Mouse (Mus musculus): ENCODE results near the gene Ebi3. TPM values are rescaled to one million over a fixed set of nuclear protein-coding genes. Genes with fewer than 3 reads are reported as not detected.

Gene Ebi3
- total and polyA plus RNA-seq, 3 experiments: 0.98 to 2.5 (median 2.0) TPM

- Histone ChIP-seq H3K9me3 (replicated peaks) (no peaks in the 10 kb centered on the region), H3K4me1 (ENCODE audit: insufficient read depth, low read depth, low read length) (peaks cover 9% of the 10 kb centered on the region), H3K27me3 (ENCODE audit: insufficient read depth, low read length) (peaks cover 15% of the 10 kb centered on the region; the same call in 1 of the 2 replicates), H3K36me3 (replicated peaks) (peaks cover 69% of the 10 kb centered on the region), H3K4me3 (ENCODE audit: low read depth, low read length) (no peak overlapping the region)
- no peak for DNase-seq (ENCODE audit: low spot score)
- TF ChIP-seq GATA2 (IDR thresholded peaks at IDR 0.05; ENCODE audit: borderline replicate concordance, low read depth, low read length) (no peak), POLR2AphosphoS5 (IDR thresholded peaks at IDR 0.05; ENCODE audit: insufficient replicate concordance, low read depth, low read length) (no peak), CTCF (IDR thresholded peaks at IDR 0.05; ENCODE audit: low read depth, low read length) (no peak), TAL1 (conservative IDR thresholded peaks at IDR 0.05; ENCODE audit: low read depth, low read length) (no peak), GATA1 (IDR thresholded peaks at IDR 0.05; ENCODE audit: borderline replicate concordance, low read length) (no peak)
- no peak for ATAC-seq (ENCODE audit: extremely low read depth, insufficient number of reproducible peaks, low FRiP score, poor library complexity, severe bottlenecking)
These were observed 14.7 kb downstream of the Ebi3 start for GRCm38 (mm10) chr17:55967186-55967585.

DNA sequence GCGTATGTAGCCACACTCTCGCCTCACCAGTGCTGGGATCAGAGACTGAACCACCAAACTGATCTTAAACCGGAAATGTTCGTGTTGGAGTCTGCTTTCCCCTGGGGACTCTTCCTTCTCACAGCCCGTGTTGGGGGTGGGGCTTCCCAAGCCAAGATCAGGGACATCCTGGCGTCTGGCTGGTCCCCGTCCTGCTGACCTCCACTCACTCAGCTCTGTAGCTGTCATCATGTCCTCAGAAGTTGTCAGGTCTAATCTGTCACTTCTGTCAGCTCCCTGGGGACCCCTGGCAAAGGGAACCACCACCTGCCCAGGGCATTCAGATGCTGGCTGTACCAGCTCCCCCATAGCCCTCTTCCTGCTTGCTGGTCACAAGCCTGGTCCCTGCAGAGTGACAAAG lies 15.8 kb downstream of the Ebi3 start:
- H3K4me1 ChIP-seq (ENCODE audit: insufficient read depth, low read depth, low read length): peaks cover 5% of the 10 kb centered on the region; the same call in 1 of the 2 replicates
- H3K36me3 ChIP-seq (replicated peaks): peaks cover 59% of the 10 kb centered on the region
- no peak overlapping the region for H3K4me3 ChIP-seq (ENCODE audit: low read depth, low read length)
- ATAC-seq (ENCODE audit: extremely low read depth, insufficient number of reproducible peaks, low FRiP score, poor library complexity, severe bottlenecking) (no peak), DNase-seq (ENCODE audit: low spot score) (no peak)
- no peaks in the 10 kb centered on the region for H3K9me3 ChIP-seq (replicated peaks)
- no peak for TF ChIP-seq CTCF (IDR thresholded peaks at IDR 0.05; ENCODE audit: low read depth, low read length)
- TF ChIP-seq TAL1 (conservative IDR thresholded peaks at IDR 0.05; ENCODE audit: low read depth, low read length): no peak
- no peak for TF ChIP-seq GATA2 (IDR thresholded peaks at IDR 0.05; ENCODE audit: borderline replicate concordance, low read depth, low read length)
- TF ChIP-seq GATA1 (IDR thresholded peaks at IDR 0.05; ENCODE audit: borderline replicate concordance, low read length): no peak
- TF ChIP-seq POLR2AphosphoS5 (IDR thresholded peaks at IDR 0.05; ENCODE audit: insufficient replicate concordance, low read depth, low read length): no peak
- peaks cover 22% of the 10 kb centered on the region; the same call in 1 of the 2 replicates for H3K27me3 ChIP-seq (ENCODE audit: insufficient read depth, low read length)

GRCm38 (mm10) chr17:55969560-55969959 lies 17.1 kb downstream of the Ebi3 start:
- no peak for DNase-seq (ENCODE audit: low spot score)
- H3K27me3 ChIP-seq (ENCODE audit: insufficient read depth, low read length): peaks cover 29% of the 10 kb centered on the region
- no peaks in the 10 kb centered on the region for H3K9me3 ChIP-seq (replicated peaks)
- H3K4me1 ChIP-seq (ENCODE audit: insufficient read depth, low read depth, low read length): peaks cover 5% of the 10 kb centered on the region; the same call in 1 of the 2 replicates
- ATAC-seq (ENCODE audit: extremely low read depth, insufficient number of reproducible peaks, low FRiP score, poor library complexity, severe bottlenecking): no peak
- peaks cover 46% of the 10 kb centered on the region for H3K36me3 ChIP-seq (replicated peaks)
- TF ChIP-seq CTCF (IDR thresholded peaks at IDR 0.05; ENCODE audit: low read depth, low read length) (no peak), TAL1 (conservative IDR thresholded peaks at IDR 0.05; ENCODE audit: low read depth, low read length) (no peak), GATA2 (IDR thresholded peaks at IDR 0.05; ENCODE audit: borderline replicate concordance, low read depth, low read length) (no peak), GATA1 (IDR thresholded peaks at IDR 0.05; ENCODE audit: borderline replicate concordance, low read length) (no peak), POLR2AphosphoS5 (IDR thresholded peaks at IDR 0.05; ENCODE audit: insufficient replicate concordance, low read depth, low read length) (no peak)
- H3K4me3 ChIP-seq (ENCODE audit: low read depth, low read length): no peak overlapping the region

DNA sequence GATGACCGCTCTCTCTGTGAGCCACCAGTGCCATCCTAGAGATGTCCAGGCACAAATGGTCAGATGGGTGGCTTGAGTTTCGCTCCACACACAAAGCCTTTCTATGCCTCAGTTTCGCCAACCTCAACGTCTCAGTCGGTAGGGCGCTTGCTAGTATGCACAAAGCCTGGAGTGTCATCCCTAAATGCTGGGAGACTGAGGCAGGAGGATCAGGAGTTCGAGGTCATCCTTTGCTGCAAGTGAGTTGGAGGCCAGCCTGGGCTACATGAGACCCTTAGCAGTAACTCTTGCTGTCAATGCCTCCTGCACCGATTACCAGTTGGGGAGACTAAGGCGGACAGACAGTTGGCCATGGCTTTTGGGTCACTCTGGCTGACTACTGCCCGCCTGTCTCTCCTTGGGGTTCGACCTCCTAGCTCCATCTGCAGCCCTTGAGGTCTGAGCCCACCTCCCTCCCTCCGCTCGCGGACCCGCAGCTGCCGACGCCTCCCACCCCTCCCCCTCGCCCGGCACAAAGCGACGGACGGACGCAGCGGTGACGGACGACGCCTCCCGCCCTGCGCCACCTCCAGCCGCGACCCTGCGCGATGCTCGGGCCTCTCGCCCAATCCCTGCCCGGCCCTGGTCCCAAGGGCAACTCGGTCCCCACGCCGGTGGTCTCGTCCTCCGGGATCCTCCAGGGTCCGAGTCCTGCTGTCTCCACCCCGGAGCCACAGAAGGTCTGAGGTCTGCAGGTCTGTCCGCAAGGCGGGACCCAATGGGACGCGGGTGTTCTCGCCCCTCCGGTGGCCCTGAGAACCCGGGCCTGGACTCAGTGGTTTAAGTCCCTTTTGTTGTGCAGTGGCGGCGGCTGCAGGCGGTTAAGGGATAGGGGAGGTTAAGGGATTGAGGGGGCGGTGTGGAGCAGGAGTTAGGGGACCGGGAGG lies 17.8 kb downstream of the Ebi3 start, which contains the start of gene Shd:
TSS of gene Shd (plus strand) at position 502 of the 926 bp plus-strand sequence.
- H3K27me3 ChIP-seq (ENCODE audit: insufficient read depth, low read length): peaks cover 29% of the 10 kb centered on the region
- peaks cover 5% of the 10 kb centered on the region for H3K4me1 ChIP-seq (ENCODE audit: insufficient read depth, low read depth, low read length)
- peaks cover 39% of the 10 kb centered on the region for H3K36me3 ChIP-seq (replicated peaks)
- ATAC-seq (ENCODE audit: extremely low read depth, insufficient number of reproducible peaks, low FRiP score, poor library complexity, severe bottlenecking) (no peak), DNase-seq (ENCODE audit: low spot score) (no peak)
- no peak within 1 kb of the TSS for H3K4me3 ChIP-seq (ENCODE audit: low read depth, low read length)
- H3K9me3 ChIP-seq (replicated peaks): no peaks in the 10 kb centered on the region
- TF ChIP-seq TAL1 (conservative IDR thresholded peaks at IDR 0.05; ENCODE audit: low read depth, low read length): no peak
- TF ChIP-seq POLR2AphosphoS5 (IDR thresholded peaks at IDR 0.05; ENCODE audit: insufficient replicate concordance, low read depth, low read length): no peak; the same call in 1 of the 2 replicates
- no peak for TF ChIP-seq GATA2 (IDR thresholded peaks at IDR 0.05; ENCODE audit: borderline replicate concordance, low read depth, low read length)
- TF ChIP-seq CTCF (IDR thresholded peaks at IDR 0.05; ENCODE audit: low read depth, low read length): no peak
- TF ChIP-seq GATA1 (IDR thresholded peaks at IDR 0.05; ENCODE audit: borderline replicate concordance, low read length): no peak

DNA sequence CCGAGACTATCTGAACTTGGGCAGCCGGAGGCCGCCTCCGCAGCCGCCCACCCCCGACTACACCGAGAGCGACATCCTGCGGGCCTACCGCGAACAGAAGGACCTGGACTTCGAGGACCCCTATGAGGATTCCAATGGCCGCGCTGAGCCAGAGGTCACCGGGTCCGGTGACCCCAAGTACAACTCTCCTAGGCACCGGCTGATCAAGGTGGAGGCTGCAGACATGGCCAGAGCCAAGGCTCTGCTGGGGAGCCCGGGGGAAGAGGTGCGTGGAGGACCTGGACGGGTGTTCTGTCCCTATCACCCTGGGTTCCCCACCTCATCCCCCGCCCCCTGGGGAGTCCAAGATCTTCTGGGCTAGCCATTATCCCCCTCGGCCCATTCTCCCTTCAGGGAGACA lies 19.0 kb downstream of the Ebi3 start:
- peaks cover 9% of the 10 kb centered on the region for H3K4me1 ChIP-seq (ENCODE audit: insufficient read depth, low read depth, low read length)
- no peaks in the 10 kb centered on the region for H3K9me3 ChIP-seq (replicated peaks)
- ATAC-seq (ENCODE audit: extremely low read depth, insufficient number of reproducible peaks, low FRiP score, poor library complexity, severe bottlenecking): no peak
- H3K4me3 ChIP-seq (ENCODE audit: low read depth, low read length): no peak overlapping the region
- H3K27me3 ChIP-seq (ENCODE audit: insufficient read depth, low read length): peaks cover 37% of the 10 kb centered on the region
- no peak for DNase-seq (ENCODE audit: low spot score)
- peaks cover 27% of the 10 kb centered on the region for H3K36me3 ChIP-seq (replicated peaks)
- no peak for TF ChIP-seq GATA2 (IDR thresholded peaks at IDR 0.05; ENCODE audit: borderline replicate concordance, low read depth, low read length)
- TF ChIP-seq GATA1 (IDR thresholded peaks at IDR 0.05; ENCODE audit: borderline replicate concordance, low read length): no peak
- TF ChIP-seq POLR2AphosphoS5 (IDR thresholded peaks at IDR 0.05; ENCODE audit: insufficient replicate concordance, low read depth, low read length): no peak
- TF ChIP-seq CTCF (IDR thresholded peaks at IDR 0.05; ENCODE audit: low read depth, low read length): no peak
- no peak for TF ChIP-seq TAL1 (conservative IDR thresholded peaks at IDR 0.05; ENCODE audit: low read depth, low read length)

DNA sequence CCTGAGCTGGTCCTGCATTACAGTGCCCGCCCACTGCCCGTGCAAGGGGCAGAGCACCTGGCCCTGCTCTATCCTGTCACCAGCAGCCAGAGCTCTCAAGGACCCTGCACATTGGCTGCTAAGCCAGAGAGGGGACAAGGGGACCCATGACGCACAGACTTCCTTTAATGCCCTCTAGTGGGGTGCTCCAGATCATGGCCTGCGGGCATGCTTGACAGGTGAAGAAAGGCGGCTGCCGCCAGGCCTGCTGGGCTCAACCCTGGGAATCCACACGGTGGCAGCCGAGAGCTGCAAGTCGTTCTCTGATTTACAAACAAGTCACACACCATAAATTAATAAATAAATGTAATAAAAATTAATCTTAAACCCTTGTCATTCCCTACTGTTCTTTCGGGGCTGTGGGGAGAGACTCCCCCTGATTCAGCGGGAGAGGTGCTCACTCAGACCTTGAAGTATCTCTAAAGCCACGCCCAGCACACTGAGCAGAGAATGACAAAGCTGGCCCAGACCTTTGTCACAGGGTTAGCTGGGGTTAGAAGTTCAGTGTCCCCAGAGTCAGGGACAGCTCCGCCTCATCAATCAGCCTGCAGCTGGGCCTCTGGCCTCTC lies 23.9 kb downstream of the Ebi3 start:
- Histone ChIP-seq H3K4me3 (ENCODE audit: low read depth, low read length) (no peak overlapping the region), H3K4me1 (ENCODE audit: insufficient read depth, low read depth, low read length) (peaks cover 8% of the 10 kb centered on the region), H3K36me3 (replicated peaks) (no peaks in the 10 kb centered on the region), H3K27me3 (ENCODE audit: insufficient read depth, low read length) (peaks cover 43% of the 10 kb centered on the region), H3K9me3 (replicated peaks) (no peaks in the 10 kb centered on the region)
- ATAC-seq (ENCODE audit: extremely low read depth, insufficient number of reproducible peaks, low FRiP score, poor library complexity, severe bottlenecking) (peak; percentile 61; the same call in 1 of the 2 replicates), DNase-seq (ENCODE audit: low spot score) (peak; percentile 53)
- TF ChIP-seq CTCF (IDR thresholded peaks at IDR 0.05; ENCODE audit: low read depth, low read length): peak; percentile 44; the same call in 1 of the 2 replicates
- TF ChIP-seq POLR2AphosphoS5 (IDR thresholded peaks at IDR 0.05; ENCODE audit: insufficient replicate concordance, low read depth, low read length): no peak
